Mouse (Mus musculus): ENCODE data around the gene Ms4a10. TPM values are rescaled to one million over a fixed set of nuclear protein-coding genes. Genes with fewer than 3 reads are reported as not detected.

The Ms4a10 gene
- total RNA-seq, 2 experiments from 2014 or later = not detected

GRCm38 (mm10) chr19:10959978-10960346 is 14.5 kb downstream of the Ms4a10 start:
- no peak for DNase-seq (ENCODE audit: low spot score in 2 of 2)

DNA sequence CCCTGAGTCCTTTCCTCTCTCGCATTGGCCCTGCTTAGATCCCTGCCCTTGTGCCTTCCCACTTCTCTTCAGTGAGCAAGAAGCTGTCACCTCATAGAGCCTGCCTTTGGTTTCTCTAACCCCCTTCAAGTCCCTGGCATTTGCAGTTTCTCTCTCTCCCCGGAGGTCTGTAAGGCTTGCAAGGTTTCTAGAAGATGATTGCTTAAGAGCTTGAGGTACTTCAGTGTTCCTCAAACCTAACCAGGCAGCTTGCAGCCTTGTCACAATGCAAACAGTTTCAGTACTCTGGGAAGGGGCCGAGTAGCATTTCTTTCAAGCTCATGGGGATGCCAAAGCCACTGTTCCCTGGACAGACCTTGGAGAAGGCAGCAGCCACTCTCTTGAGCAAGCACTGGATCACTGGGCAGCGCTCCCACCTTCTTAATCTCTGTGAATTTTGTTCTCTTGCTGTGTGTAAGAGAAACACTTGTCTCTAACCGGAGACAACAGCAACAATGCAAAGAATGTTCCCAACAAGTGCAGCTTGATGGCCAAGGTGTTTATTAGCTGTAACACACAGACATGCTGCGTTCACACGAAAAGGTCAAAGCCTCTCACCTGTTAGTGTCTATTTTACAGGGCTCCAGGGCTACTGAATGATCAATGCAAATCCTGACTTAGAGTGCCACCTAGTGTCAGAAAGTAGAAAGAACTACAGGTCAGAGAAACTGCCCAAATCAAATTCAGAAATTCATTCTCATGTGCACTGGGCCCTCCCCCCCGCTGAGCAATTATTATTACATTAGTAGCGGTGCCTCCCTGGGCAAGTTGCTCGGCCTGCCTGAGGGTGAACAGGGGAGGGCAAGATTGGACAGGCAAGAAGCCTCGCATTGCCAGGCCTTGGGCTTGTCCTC is 15.1 kb downstream of the Ms4a10 start:
- peak in 1 of 2 experiments; percentile 73 for DNase-seq (ENCODE audit: low spot score in 2 of 2)

GRCm38 (mm10) chr19:10952021-10952939 is 22.2 kb downstream of the Ms4a10 start:
- DNase-seq (ENCODE audit: low spot score in 2 of 2) = peak in 1 of 2 experiments; percentile 26

- DNase-seq (ENCODE audit: low spot score in 2 of 2) = no peak
These were observed 24.9 kb downstream of the Ms4a10 start for GRCm38 (mm10) chr19:10949558-10949957.

DNA sequence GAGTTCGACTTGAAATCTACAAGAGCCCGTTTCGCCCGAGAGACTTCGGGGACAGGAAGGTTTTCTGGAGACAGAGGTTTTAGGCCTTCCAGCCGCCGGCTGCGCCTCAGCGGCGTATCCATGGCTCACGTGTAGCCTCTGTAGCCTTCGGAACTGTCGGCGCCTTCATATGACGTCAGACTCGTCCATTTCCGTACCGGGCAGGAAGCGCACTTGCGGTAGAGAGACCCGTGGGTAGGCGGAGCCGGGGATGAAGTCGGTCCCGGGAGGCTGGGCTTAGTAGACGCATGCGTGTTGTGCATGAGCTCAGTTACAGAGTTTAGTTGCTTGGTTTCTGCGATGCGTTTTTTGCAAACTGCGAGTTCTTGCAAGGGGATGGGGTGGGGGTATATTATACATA is 25.4 kb downstream of the Ms4a10 start, which contains the start of gene Ccdc86:
Gene Ccdc86, minus strand, starts transcription at position 155 of the 400 bp plus-strand sequence.
- DNase-seq (ENCODE audit: low spot score in 2 of 2) = peak; percentile 92 to 98

DNA sequence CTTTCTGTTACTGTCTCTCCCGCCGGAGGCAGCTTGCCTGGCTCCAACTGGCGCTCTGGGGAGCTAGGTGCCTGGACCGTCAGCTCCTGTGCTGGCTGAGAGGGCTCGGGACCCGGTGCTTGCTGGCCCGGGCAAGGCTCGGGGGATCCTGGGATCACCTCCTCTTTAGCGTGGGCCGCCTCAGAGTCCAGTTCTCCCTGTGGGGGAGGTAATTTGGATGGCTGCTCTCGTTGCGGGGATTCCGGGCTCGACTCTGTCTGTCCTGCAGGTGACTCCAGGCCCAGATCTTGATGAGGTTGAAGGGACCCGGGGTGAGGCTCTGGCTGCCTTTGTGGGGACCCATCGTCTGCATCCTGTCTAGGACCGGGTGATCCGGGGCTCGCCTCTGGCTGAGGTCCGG is 26.1 kb downstream of the Ms4a10 start:
- no peak for DNase-seq (ENCODE audit: low spot score in 2 of 2)

DNA sequence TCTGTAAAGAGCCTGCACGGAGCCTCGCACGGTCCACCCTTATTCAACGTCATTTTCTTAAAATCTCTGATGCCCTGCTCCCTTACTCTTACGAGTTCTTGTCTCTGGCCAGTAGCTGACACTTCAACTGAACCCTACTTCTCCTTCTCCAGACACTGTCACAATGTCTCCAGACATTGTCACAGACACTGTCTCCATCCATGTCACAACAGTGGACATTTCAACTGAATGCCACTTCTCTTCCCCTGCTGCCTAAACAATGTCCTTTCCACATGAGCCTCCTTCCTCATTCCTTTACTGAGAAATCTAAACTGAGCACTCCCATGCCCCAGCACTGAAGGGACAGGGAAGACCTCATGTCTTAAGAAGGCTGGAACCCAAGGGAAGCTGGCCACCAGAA is 27.3 kb downstream of the Ms4a10 start:
- DNase-seq (ENCODE audit: low spot score in 2 of 2) = no peak

DNA sequence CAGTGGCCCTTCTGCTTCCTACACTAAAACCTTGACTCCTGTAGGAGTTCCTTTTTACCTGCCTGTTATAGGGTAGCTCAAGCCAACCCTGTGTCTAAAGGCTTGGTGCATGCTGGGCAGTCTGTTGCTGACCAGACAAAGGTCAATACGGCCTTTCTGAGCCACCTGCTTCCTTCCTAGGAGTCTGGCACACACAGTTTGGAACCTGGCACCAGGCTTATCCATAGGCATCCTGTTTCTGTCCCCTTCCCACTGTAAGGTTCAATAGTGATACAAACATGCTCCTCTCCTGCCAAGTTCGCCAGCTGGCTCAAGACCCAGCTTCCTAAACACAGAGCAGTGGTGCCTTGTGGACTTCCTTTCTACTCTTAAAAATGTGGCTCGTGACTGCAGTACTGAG is 28.0 kb downstream of the Ms4a10 start:
- no peak for DNase-seq (ENCODE audit: low spot score in 2 of 2)

GRCm38 (mm10) chr19:10943955-10944354 is 30.5 kb downstream of the Ms4a10 start:
- no peak for DNase-seq (ENCODE audit: low spot score in 2 of 2)

GRCm38 (mm10) chr19:10940801-10941457 is 33.5 kb downstream of the Ms4a10 start:
- DNase-seq (ENCODE audit: low spot score in 2 of 2) = peak in 1 of 2 experiments; percentile 33

GRCm38 (mm10) chr19:10940097-10940800 is 34.2 kb downstream of the Ms4a10 start:
- peak; percentile 58 to 65 for DNase-seq (ENCODE audit: low spot score in 2 of 2)

- DNase-seq (ENCODE audit: low spot score in 2 of 2) = no peak
These were observed 35.7 kb downstream of the Ms4a10 start for GRCm38 (mm10) chr19:10938771-10939170.

GRCm38 (mm10) chr19:10937110-10937563 is 37.3 kb downstream of the Ms4a10 start, which contains the start of gene Ptgdr2:
TSS of gene Ptgdr2 (plus strand) at chr19:10937160.
- no peak for DNase-seq (ENCODE audit: low spot score in 2 of 2)

DNA sequence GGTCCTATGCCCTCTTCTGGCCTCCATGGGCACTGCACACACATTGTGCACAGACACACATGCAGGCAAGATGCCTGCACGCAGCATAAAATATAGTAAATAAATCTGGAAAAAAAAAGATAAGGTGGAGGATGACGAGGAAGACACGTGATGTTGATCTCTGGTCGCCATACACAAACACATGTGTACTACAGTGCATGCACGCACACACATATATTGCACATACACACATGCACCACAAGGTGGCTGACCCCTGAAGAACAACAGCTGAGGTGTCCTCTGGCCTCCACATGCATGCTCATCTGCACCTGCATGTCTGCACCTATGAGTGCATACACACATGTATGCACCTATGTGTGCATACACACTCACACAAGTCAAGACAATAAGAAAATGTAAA is 38.4 kb downstream of the Ms4a10 start:
- DNase-seq (ENCODE audit: low spot score in 2 of 2) = no peak

DNA sequence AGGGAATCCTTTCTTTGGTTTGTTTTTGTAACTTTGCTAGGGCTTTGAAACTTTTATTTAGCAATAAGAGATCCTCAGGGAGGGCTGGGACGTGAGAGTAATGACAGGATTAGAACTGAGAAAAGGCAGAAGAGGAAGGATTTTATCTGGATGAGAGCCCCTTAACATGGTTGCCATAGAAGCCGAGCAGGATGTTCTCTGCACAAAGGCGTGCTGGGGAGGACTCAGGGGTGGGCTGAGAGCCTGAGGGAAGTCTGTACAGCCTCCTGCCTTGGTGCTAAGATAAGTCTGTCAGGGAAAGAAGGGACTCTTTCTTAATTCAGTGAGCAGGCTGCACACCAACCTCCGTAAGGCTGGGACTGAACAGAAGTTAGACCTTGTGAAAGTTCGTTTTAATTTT is 39.4 kb downstream of the Ms4a10 start:
- peak in 1 of 2 experiments; percentile 41 for DNase-seq (ENCODE audit: low spot score in 2 of 2)

DNA sequence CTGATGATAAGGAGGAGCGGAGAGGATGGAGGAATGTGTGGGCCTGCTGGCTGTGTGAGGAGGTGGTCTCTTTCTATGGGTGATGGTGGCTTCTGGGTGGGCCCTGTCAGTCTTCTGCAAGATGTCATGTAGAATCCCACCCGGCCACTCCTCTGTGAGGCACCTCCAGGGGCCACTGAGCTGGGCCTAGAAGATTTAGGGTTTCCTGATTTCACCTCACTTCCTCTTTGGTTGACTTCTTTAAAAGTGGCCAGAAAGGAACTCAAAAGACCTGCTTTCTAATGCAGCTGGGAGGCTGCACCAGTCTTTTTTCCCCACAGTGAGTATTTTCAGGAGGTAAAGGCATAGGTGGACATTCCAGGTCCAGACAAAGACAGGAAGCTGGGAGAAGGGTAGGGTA is 43.8 kb downstream of the Ms4a10 start:
- no peak for DNase-seq (ENCODE audit: low spot score in 2 of 2)

- DNase-seq (ENCODE audit: low spot score in 2 of 2) = no peak
These were observed 47.8 kb downstream of the Ms4a10 start for GRCm38 (mm10) chr19:10926666-10927065.

DNA sequence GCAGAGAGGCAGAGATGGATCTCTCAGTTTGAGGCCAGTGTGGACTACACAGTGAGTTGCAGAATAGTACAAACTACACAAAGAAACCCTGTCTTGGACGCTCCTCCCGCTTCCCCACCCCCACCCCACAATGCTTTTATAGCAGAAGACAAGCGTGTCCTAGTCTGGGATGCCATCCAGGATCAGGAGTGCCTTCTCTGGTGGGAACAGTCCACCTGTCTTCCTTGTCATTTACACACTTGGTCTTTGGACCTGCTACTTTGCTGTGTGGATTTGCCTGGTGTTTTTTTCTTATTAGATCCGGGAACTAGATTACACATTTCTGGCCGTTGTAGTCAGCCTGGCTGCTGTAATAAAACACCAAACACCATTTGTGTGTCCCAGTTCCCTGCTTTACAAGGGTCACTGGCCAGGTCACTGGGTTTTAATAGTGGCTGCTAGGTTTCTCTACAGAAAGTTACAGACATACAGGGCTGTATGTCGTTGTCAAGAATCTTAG is 48.3 kb downstream of the Ms4a10 start:
- no peak for DNase-seq (ENCODE audit: low spot score in 2 of 2)

- no peak for DNase-seq (ENCODE audit: low spot score in 2 of 2)
These were observed 50.2 kb downstream of the Ms4a10 start for GRCm38 (mm10) chr19:10924220-10924619.

DNA sequence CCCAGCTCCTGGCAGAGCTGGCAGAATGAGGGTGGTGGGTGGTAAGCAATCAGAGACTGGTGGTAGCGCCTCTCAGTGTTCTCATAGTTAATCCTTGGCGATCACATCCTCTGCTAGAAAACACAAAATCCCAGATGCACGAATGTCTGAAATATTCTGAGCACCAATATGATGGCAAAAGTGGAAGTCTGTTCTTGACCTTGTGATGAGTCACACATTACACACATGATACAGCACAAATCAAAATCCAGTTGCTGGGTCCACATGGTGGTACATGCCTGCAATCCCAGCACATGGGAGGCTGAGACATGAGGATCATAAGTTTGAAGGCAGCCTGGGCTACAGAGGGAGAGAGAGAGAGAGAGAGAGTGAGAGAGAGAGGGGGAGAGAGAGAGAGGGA is 53.4 kb downstream of the Ms4a10 start:
- DNase-seq (ENCODE audit: low spot score in 2 of 2) = no peak
